Mouse (Mus musculus): ENCODE data around the gene Taf10. TPM values are rescaled to one million over a fixed set of nuclear protein-coding genes. Genes with fewer than 3 reads are reported as not detected.
"Not testable (repeated sequence)": the region's sequence is repeated elsewhere in the genome, so short reads cannot be mapped to it uniquely, and the experiment has no call there.

Gene Taf10
- polyA plus RNA-seq, 1 experiment = 411 TPM

DNA sequence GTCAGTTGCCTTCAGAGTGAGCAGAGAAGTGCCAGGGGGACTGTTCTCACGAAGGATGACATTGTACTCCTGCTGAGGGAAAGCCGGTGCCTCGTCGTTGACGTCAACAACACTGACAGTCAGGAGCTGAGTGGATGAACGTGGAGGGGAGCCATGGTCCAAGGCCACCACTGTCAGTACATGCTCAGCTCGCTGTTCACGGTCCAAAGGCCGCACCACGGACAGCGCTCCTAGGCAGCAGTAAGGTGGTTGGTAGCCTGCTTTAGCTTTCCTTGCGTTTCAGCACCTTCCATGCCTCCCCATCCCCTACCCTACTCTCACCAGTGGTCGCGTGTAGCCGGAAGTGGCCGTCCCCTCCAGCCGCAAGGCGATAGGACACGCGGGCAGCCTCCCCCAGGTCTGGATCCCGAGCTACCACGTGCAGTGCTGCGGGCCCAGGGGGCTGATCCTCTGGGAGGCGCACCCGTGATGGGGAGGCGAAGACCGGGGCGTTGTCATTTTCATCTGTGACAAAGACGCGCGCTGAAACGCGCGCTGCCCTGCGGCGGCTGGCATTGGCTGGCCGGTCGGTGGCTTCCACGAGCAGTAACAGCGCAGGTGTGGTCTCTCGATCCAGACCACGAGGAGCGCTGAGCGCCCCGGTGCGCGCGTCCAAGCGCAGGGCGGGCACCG is 17.8 kb upstream of the Taf10 start:
- TF ChIP-seq GATA1 (IDR thresholded peaks at IDR 0.05; ENCODE audit: borderline replicate concordance, low read length) = no peak
- TF ChIP-seq FLI1 (IDR thresholded peaks at IDR 0.05; ENCODE audit: low read length) = no peak
- Histone ChIP-seq H3K4me3 (replicated peaks) (peak overlapping the region; percentile 81), H3K4me1 (peaks cover 29% of the 10 kb centered on the region), H3K27me3 (replicated peaks) (peaks cover 81% of the 10 kb centered on the region), H3K36me3 (replicated peaks; ENCODE audit: low read length) (no peaks in the 10 kb centered on the region), H3K9me3 (peaks cover 23% of the 10 kb centered on the region)

GRCm38 (mm10) chr7:105753281-105753680 is 9.1 kb upstream of the Taf10 start:
- Histone ChIP-seq H3K27me3 (replicated peaks) (peaks cover 41% of the 10 kb centered on the region), H3K9me3 (no peaks in the 10 kb centered on the region), H3K36me3 (replicated peaks; ENCODE audit: low read length) (peaks cover 27% of the 10 kb centered on the region), H3K4me1 (peaks cover 42% of the 10 kb centered on the region), H3K4me3 (replicated peaks) (no peak overlapping the region)
- TF ChIP-seq GATA1 (IDR thresholded peaks at IDR 0.05; ENCODE audit: borderline replicate concordance, low read length) (no peak), FLI1 (IDR thresholded peaks at IDR 0.05; ENCODE audit: low read length) (no peak)

DNA sequence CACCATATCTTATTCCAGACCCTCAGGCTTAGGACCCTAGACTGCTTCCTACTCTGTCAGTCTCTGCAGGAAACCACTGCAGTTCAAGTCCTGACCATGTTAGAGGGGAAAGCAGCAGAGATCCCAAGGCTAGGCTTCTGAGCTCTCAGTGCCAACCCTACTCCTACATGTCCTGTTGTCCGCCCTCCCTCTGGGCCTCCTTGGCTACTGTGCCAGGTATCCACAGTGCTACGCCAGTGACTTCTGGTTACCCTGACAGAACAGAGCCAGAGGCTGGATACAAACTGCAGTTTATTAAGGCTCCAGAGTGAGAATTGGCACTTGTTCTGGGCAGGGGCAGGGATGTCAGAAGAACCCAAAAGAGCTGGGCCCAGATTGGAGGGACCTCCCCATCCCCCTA is 8.6 kb upstream of the Taf10 start:
- TF ChIP-seq FLI1 (IDR thresholded peaks at IDR 0.05; ENCODE audit: low read length) (no peak), GATA1 (IDR thresholded peaks at IDR 0.05; ENCODE audit: borderline replicate concordance, low read length) (no peak)
- Histone ChIP-seq H3K9me3 (no peaks in the 10 kb centered on the region), H3K36me3 (replicated peaks; ENCODE audit: low read length) (peaks cover 32% of the 10 kb centered on the region), H3K27me3 (replicated peaks) (peaks cover 36% of the 10 kb centered on the region), H3K4me1 (peaks cover 42% of the 10 kb centered on the region), H3K4me3 (replicated peaks) (no peak overlapping the region)

DNA sequence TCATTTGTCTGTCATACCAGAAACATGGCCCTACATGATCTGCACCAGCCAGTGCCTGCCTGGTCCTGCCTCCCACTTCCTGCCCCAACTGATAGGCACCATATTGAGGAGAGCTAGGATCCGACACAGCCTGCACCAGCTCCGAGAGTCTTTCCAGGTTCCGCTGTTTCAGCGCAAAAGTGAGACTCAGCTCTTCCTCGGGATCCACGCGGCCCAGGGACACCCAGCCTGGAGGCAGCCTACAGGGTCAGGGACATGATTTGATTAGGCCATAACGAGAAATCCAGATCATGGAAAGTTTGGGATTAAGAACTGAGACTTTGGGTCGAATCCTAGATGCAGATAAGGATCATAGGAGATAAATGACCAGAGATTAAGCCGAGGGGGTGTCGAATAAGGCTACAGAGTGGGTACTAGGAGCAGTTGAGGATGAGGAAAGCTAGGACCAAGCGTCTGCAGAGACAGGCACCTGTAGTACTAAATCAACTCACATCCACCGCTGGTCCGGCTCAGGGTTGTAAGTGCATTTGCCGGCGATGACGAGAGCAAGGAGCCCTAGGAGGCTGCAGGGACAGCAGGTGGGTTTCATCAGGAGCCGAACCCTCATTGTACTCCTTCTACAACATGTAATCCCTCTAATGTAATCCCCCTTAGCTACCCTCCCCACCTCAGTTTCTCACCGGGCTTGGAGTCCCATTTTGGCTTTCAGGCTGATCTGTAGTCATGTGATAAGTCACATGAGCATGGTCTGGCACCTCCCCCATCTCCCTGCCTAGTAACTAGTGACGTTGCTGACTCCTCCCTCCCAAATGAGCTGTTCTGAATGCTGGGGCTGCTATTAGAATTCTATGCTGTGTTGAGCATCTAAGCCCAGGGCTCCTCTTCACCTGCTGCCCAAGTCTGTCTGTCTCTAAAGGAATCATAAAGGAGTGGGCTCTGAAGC is 7.6 kb upstream of the Taf10 start, which contains the start of gene Tpp1:
Gene Tpp1, minus strand, starts transcription at position 745 of the 943 bp plus-strand sequence.
- Histone ChIP-seq H3K4me3 (replicated peaks) (peak within 1 kb of the TSS; percentile 98), H3K36me3 (replicated peaks; ENCODE audit: low read length) (peaks cover 42% of the 10 kb centered on the region), H3K9me3 (no peaks in the 10 kb centered on the region), H3K4me1 (peaks cover 42% of the 10 kb centered on the region), H3K27me3 (replicated peaks) (peaks cover 27% of the 10 kb centered on the region)
- TF ChIP-seq FLI1 (IDR thresholded peaks at IDR 0.05; ENCODE audit: low read length) = no peak
- no peak for TF ChIP-seq GATA1 (IDR thresholded peaks at IDR 0.05; ENCODE audit: borderline replicate concordance, low read length)

DNA sequence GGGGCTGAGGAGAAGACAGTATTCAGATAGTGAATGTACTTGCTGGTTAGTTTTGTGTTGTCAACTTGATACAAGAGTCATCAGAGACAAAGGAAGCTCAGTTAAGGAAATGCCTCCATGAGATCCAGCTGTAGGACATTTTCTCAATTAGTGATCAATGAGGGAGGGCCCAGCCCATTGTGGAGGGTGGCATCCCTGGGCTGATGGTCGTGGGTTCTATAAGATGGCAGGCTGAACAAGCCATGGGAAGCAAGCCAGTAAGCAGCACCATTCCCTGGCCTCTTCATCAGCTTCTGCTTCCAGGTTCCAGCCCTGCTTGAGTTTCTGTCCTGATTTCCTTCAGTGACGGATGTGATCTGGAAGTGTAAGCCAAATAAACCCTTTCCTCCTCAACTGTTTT is 3.6 kb upstream of the Taf10 start:
- Histone ChIP-seq H3K4me3 (replicated peaks) (no peak overlapping the region), H3K27me3 (replicated peaks) (no peaks in the 10 kb centered on the region), H3K9me3 (no peaks in the 10 kb centered on the region), H3K36me3 (replicated peaks; ENCODE audit: low read length) (peaks cover 65% of the 10 kb centered on the region), H3K4me1 (peaks cover 49% of the 10 kb centered on the region)
- no peak for TF ChIP-seq GATA1 (IDR thresholded peaks at IDR 0.05; ENCODE audit: borderline replicate concordance, low read length)
- no peak for TF ChIP-seq FLI1 (IDR thresholded peaks at IDR 0.05; ENCODE audit: low read length)

DNA sequence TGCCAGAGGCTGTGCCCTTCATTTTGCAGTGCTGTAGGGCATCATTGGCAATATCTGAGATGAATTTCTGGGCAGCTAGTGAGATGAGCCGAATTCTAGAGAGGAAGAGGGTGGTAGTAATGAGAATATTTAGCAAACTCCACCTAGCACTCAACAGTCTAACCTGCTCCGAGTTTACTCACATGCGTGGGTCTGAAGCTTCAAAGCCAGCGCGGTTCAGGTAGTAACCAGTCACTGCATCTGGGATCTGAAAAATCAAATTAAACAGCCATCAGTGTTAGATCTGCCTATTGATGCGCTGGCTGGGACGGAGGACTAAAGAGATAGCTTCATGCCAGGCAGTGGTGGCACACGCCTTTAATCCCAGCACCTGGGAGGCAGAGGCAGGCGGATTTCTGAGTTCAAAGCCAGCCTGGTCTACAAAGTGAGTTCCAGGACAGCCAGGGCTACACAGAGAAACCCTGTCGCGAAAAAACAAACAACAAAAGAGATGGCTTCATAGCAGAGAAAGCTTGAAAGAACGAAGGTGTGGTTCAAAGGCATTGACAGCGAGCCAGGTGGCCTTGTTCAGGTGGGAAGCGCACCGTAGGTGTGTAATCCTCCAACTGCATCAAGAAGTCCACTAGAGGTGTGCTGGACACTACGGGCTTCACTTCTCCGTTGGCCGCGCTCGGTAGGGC is 775 bp downstream of the Taf10 start:
- not testable (repeated sequence) for H3K9me3 ChIP-seq; H3K27me3 ChIP-seq (replicated peaks)
- H3K4me3 ChIP-seq (replicated peaks) = peak overlapping the region; percentile 98
- H3K36me3 ChIP-seq (replicated peaks; ENCODE audit: low read length) = peaks cover 80% of the 10 kb centered on the region
- peaks cover 59% of the 10 kb centered on the region for H3K4me1 ChIP-seq

GRCm38 (mm10) chr7:105742539-105743215 is 1.5 kb downstream of the Taf10 start:
- not testable (repeated sequence) for H3K27me3 ChIP-seq (replicated peaks); H3K9me3 ChIP-seq
- H3K4me1 ChIP-seq = peaks cover 59% of the 10 kb centered on the region
- H3K36me3 ChIP-seq (replicated peaks; ENCODE audit: low read length) = peaks cover 77% of the 10 kb centered on the region
- H3K4me3 ChIP-seq (replicated peaks) = peak overlapping the region; percentile 98

- peaks cover 70% of the 10 kb centered on the region for H3K36me3 ChIP-seq (replicated peaks; ENCODE audit: low read length)
- H3K4me3 ChIP-seq (replicated peaks) = no peak overlapping the region
- peaks cover 59% of the 10 kb centered on the region for H3K4me1 ChIP-seq
- H3K9me3 ChIP-seq = no peaks in the 10 kb centered on the region
- no peak for TF ChIP-seq GATA1 (IDR thresholded peaks at IDR 0.05; ENCODE audit: borderline replicate concordance, low read length)
- no peak for TF ChIP-seq FLI1 (IDR thresholded peaks at IDR 0.05; ENCODE audit: low read length)
- no peaks in the 10 kb centered on the region for H3K27me3 ChIP-seq (replicated peaks)
Measured at GRCm38 (mm10) chr7:105741978-105742377, 2.2 kb downstream of the Taf10 start.

DNA sequence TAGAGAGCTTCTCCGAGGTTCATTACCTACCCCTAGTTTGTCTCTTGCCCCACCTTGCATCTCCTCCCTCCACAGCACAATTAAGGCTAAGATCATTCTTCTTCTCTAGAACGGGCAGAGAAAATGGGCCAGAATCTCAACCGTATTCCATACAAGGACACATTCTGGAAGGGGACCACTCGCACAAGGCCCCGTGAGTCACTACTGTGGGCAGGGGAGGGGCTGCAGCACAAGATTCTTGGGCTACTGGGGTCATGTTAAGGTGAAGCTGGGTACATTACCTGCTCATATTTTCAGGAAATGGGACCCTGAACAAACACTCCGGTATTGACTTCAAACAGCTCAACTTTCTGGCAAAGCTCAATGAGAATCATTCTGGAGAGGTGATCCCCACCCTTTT is 3.3 kb downstream of the Taf10 start:
- no peak overlapping the region for H3K4me3 ChIP-seq (replicated peaks)
- no peaks in the 10 kb centered on the region for H3K9me3 ChIP-seq
- peaks cover 59% of the 10 kb centered on the region for H3K36me3 ChIP-seq (replicated peaks; ENCODE audit: low read length)
- H3K27me3 ChIP-seq (replicated peaks) = no peaks in the 10 kb centered on the region
- H3K4me1 ChIP-seq = peaks cover 59% of the 10 kb centered on the region
- TF ChIP-seq GATA1 (IDR thresholded peaks at IDR 0.05; ENCODE audit: borderline replicate concordance, low read length) = no peak
- TF ChIP-seq FLI1 (IDR thresholded peaks at IDR 0.05; ENCODE audit: low read length) = no peak

All from megakaryocyte, embryonic 14.5 days (primary cell).